Mouse (Mus musculus) spleen, postnatal 10 days (tissue): Measurements from ENCODE around the gene Rif1.
A peak's percentile ranks its signal among the peaks of the same experiment; 100 is the strongest.
"Not testable (repeated sequence)": the region's sequence is repeated elsewhere in the genome, so short reads cannot be mapped to it uniquely, and the experiment has no call there.

Source experiments
- DNase-seq, 2 experiments: peaks; one replicate each; pipeline ENCODE4 v3.0.0; 2021 to 2022; ENCODE audit warnings: low spot score in 2 of 2

The Rif1 gene

GRCm38 (mm10) chr2:52071241-52071991 lies 1.2 kb upstream of the Rif1 start:
- no peak for DNase-seq

- no peak for DNase-seq
Measured at GRCm38 (mm10) chr2:52072065-52072490, 554 bp upstream of the Rif1 start.

GRCm38 (mm10) chr2:52073141-52073904 lies 691 bp downstream of the Rif1 start:
- DNase-seq = peak in 1 of 2 experiments; percentile 61

GRCm38 (mm10) chr2:52078666-52079065 lies 6.0 kb downstream of the Rif1 start:
- no peak for DNase-seq

- DNase-seq = no peak
Measured at GRCm38 (mm10) chr2:52084013-52084412, 11.4 kb downstream of the Rif1 start.

- DNase-seq = no peak
Measured at GRCm38 (mm10) chr2:52084571-52084970, 11.9 kb downstream of the Rif1 start.

- DNase-seq = no peak
Measured at GRCm38 (mm10) chr2:52114086-52114485, 41.5 kb downstream of the Rif1 start.

- DNase-seq = not testable (repeated sequence)
Measured at GRCm38 (mm10) chr2:52131370-52131769, 58.7 kb downstream of the Rif1 start.

GRCm38 (mm10) chr2:52133351-52133750 lies 60.7 kb downstream of the Rif1 start:
- DNase-seq = no peak

GRCm38 (mm10) chr2:52153064-52153463 lies 80.4 kb downstream of the Rif1 start:
- no peak for DNase-seq

- no peak for DNase-seq
Measured at GRCm38 (mm10) chr2:52169243-52170005, 96.8 kb downstream of the Rif1 start.
